Mouse (Mus musculus) liver, adult 2 months (tissue): Measurements from ENCODE around the gene Yars2. TPM values are rescaled to one million over a fixed set of nuclear protein-coding genes. Genes with fewer than 3 reads are reported as not detected.

Experiments
- DNase-seq: peaks from one replicate; pipeline ENCODE4 v3.0.0-alpha.2; 2011; ENCODE audit warnings: low read depth, low spot score; ENCODE audit errors: extremely low read depth
- H3K27ac ChIP-seq: fragments of 200-500 bp; replicated peaks from 2 replicates; pipeline ENCODE4 v1.5.1; 2012; ENCODE audit warnings: low read depth, mild to moderate bottlenecking, control low read depth, inconsistent platforms, low read length; ENCODE audit not compliant: insufficient read depth
- H3K27me3 ChIP-seq: fragments of 200-500 bp; 2 replicates; pipeline ENCODE4 v1.6.1; 2012; ENCODE audit warnings: mild to moderate bottlenecking, moderate library complexity, low read length, inconsistent platforms; ENCODE audit not compliant: control insufficient read depth, insufficient read depth
- H3K36me3 ChIP-seq: fragments of 200-500 bp; 2 replicates; pipeline ENCODE4 v1.6.1; 2012; ENCODE audit warnings: low read length, inconsistent platforms; ENCODE audit not compliant: control insufficient read depth, insufficient read depth
- H3K4me1 ChIP-seq: fragments of 200-500 bp; 2 replicates; pipeline ENCODE4 v1.6.1; 2011; ENCODE audit warnings: low read length; ENCODE audit not compliant: control insufficient read depth, insufficient read depth
- H3K4me3 ChIP-seq: fragments of 200-500 bp; 2 replicates; pipeline ENCODE4 v1.5.1; 2011; ENCODE audit warnings: low read depth, mild to moderate bottlenecking, control low read depth, low read length, moderate library complexity; ENCODE audit not compliant: insufficient read depth
- H3K79me2 ChIP-seq: fragments of 200-500 bp; 2 replicates; pipeline ENCODE4 v1.6.1; 2012; ENCODE audit warnings: inconsistent platforms, mild to moderate bottlenecking, low read length, moderate library complexity; ENCODE audit not compliant: control insufficient read depth, insufficient read depth
- H3K9ac ChIP-seq: fragments of 200-500 bp; 2 replicates; pipeline ENCODE4 v1.6.1; 2012; ENCODE audit warnings: low read depth, mild to moderate bottlenecking, control low read depth, inconsistent platforms, low read length
- CTCF ChIP-seq: fragments of 200-500 bp; IDR thresholded peaks from 2 replicates; pipeline ENCODE4 v1.5.1; 2011; ENCODE audit warnings: low read depth, low read length, control low read depth
- POLR2A ChIP-seq: fragments of 200-500 bp; IDR thresholded peaks from 2 replicates; pipeline ENCODE4 v1.6.1; 2011; ENCODE audit warnings: low read length, control low read depth; ENCODE audit not compliant: insufficient read depth; ENCODE audit errors: extremely low read depth
- WGBS: fragments of 180-500 bp; shearing (Covaris S2); methylation state at CpG from one replicate; pipeline ENCODE4 v1.1.7; 2018; 5-methylcytosine and 5-hydroxymethylcytosine counted together
- polyA plus RNA-seq: library from polyadenylated mRNA; depleted of rRNA; stranded (reverse); fragments of >200 nt; gene quantifications from 2 replicates; pipeline ENCODE4 v1.2.3, GENCODE M21; 2012; rRNA removed
- total RNA-seq: library from RNA; depleted of rRNA; stranded (reverse); fragments of >200 nt; gene quantifications from 2 replicates; pipeline ENCODE4 v1.2.3, GENCODE M21; 2014; rRNA removed

Yars2 gene
- 17.5 and 18.9 TPM in 2 replicates for total RNA-seq
- 28.0 and 32.3 TPM in 2 replicates for polyA plus RNA-seq

DNA sequence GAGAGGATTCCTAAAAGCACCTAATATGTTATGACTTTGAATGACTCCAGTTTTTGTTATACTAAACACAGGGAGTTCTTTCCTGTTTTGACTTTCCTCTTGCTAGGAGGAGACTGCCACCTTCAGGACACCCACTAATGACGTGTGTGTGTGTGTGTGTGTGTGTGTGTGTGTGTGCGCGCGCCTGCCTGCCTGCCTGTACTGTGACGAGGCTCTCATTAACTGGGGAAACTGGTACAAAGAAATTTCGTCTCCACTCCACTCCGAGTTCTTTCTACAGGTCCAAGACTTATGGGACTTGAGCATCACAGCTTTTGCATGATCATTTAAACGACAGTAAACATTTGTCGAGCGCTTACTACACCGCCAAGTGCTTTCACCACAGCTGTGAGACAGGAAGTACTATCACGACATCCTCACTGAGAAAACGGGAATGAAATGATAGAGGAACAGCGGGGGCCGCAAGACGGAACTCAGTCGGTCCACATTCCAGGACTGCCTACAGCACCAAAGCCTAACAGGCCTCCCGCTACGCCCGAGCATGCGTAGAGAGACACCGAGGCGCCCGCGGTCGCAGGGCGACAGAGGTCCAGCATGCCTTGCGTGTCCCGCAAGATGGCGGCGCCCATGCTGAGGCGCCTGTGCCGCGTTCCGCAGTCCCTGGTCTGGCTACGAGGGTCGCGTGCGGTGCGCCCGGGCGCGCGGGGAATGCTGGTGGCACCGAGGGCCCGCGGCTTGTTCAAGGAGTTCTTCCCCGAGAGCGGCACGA, at the start of gene Yars2:
Gene Yars2 (plus strand): TSS at position 597 of the 769 bp plus-strand sequence.
- Histone ChIP-seq H3K9ac (peak within 1 kb of the TSS; percentile 85), H3K4me3 (peak within 1 kb of the TSS; percentile 89), H3K79me2 (no peaks in the 10 kb centered on the region), H3K27me3 (no peaks in the 10 kb centered on the region), H3K4me1 (peaks cover 8% of the 10 kb centered on the region; the same call in 1 of the 2 replicates), H3K36me3 (peaks cover 13% of the 10 kb centered on the region), H3K27ac (peak within 1 kb of the TSS; percentile 93)
- peak; percentile 84 for DNase-seq
- TF ChIP-seq POLR2A (peak; percentile 68; the same call in 1 of the 2 replicates), CTCF (peak; percentile 58)
- whole genome bisulfite sequencing: under 1% methylated on average over 50 of the region's 50 CpGs

DNA sequence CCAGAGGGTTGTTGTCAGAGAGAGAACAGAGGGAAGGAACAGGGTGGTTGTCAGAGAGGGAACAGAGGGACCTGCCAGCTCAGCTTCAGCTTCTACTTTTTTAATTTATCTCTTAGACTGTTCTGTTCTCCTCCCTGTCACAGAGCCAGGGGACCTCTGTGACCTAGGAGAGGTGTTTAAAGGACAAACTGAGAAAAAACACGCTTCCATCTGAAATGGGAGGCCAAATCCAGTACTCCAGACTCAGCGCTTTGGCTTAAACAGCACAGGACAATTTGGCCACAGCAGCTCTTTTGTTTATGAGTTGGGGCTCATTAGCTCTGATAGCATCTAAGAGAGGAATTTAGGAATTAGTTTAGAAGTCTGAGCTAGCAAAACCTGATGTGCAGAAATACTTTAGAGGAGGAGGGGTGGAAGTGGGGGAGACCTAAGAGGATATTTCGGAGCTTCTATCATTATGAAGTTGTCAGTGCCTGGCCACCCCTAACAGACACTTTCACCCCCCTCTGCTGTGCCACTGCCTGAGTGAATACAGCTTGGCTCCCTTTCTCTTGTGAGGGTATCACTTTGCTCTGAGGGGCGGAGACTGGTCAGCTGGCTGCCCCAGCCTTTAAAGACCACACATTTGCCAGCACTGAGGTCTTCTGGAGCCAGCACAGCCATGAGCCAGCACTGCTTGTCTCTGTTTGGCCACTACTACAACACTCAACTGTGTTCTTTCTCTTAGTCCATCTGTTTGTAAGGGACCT, 49.3 kb upstream of the Yars2 start:
- TF ChIP-seq POLR2A: no peak
- 66% methylated on average over 4 of the region's 4 CpGs for WGBS
- peaks cover 22% of the 10 kb centered on the region for H3K36me3 ChIP-seq
- H3K4me3 ChIP-seq: no peak overlapping the region
- no peaks in the 10 kb centered on the region for H3K79me2 ChIP-seq
- H3K27me3 ChIP-seq: no peaks in the 10 kb centered on the region
- no peak overlapping the region for H3K9ac ChIP-seq
- H3K27ac ChIP-seq: no peak overlapping the region
- H3K4me1 ChIP-seq: no peaks in the 10 kb centered on the region
- peak; percentile 10 for DNase-seq

DNA sequence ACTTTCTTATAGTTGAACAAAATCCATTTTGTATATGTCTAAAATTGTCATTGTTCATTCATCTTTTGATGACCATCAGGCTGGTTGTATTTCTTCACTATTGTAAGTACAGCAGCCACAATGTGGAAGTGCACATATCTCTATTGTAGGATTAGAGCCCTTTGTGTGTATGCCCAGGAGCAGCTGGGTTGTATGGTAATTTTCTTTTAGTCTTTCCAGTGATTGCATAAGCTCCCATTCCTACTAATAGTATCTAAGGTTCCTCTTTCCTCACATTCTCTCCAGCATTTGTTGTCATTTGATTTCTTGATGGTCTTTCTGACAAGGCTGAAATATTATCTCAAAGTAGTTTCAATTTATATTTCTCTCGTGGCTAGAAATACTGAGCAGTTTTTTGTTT, 47.5 kb upstream of the Yars2 start:
- Histone ChIP-seq H3K36me3 (peaks cover 20% of the 10 kb centered on the region), H3K4me1 (no peaks in the 10 kb centered on the region), H3K27me3 (no peaks in the 10 kb centered on the region), H3K4me3 (no peak overlapping the region), H3K79me2 (no peaks in the 10 kb centered on the region), H3K27ac (no peak overlapping the region), H3K9ac (no peak overlapping the region)
- no peak for DNase-seq
- TF ChIP-seq POLR2A (no peak), CTCF (no peak)
- WGBS: 70% methylated on average over 1 of the region's 1 CpGs

DNA sequence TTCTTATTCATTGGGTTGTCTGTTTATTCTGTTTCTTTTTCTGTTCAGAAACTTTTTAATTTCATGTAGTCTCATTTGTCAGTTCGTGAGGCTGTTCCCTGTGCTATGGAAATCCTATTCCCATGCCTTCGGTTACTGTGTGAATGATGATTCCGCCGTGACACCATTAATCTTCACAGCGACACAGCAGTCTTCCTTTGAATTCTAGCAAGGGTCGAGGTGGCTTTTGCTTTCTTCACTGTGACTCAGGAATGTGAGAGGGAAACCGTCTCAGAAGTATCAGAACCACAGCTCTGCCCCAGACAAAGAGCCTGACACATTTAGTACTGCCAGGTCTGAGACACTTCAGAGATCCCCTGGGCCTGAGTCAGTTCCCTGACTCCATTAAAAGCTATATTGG, 46.9 kb upstream of the Yars2 start:
- Histone ChIP-seq H3K27me3 (no peaks in the 10 kb centered on the region), H3K27ac (no peak overlapping the region), H3K79me2 (no peaks in the 10 kb centered on the region; the same call in 1 of the 2 replicates), H3K9ac (no peak overlapping the region), H3K4me3 (no peak overlapping the region), H3K36me3 (peaks cover 16% of the 10 kb centered on the region), H3K4me1 (no peaks in the 10 kb centered on the region)
- WGBS: 89% methylated on average over 7 of the region's 7 CpGs
- no peak for DNase-seq
- TF ChIP-seq POLR2A: no peak
- no peak for TF ChIP-seq CTCF

DNA sequence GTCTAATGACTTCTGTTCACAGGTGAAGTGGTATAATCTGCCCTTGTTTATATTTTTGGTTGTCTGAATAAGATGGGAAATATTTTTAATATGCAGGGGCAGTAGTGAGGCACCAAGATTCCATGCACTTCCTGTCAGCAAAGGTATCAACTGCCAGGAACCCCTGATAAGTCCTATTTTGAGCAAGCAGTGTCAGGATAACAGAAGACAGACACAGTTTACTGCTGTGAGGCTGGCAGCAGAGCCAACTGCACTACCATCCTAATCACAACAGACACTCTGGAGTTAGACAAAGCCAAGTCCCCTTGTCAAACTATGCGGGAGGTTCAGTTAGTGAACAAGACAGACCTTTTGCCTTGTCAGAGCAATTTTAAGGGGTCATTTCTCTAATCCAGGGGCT, 46.1 kb upstream of the Yars2 start:
- Histone ChIP-seq H3K79me2 (no peaks in the 10 kb centered on the region; the same call in 1 of the 2 replicates), H3K36me3 (peaks cover 22% of the 10 kb centered on the region), H3K27ac (no peak overlapping the region), H3K4me1 (no peaks in the 10 kb centered on the region), H3K9ac (no peak overlapping the region), H3K27me3 (no peaks in the 10 kb centered on the region), H3K4me3 (no peak overlapping the region)
- no peak for DNase-seq
- WGBS: 83% methylated on average over 1 of the region's 1 CpGs
- no peak for TF ChIP-seq CTCF
- no peak for TF ChIP-seq POLR2A
